Mouse (Mus musculus) neutrophil, adult 5-6 weeks (primary cell): ENCODE measurements around the gene Uba6. TPM values are rescaled to one million over a fixed set of nuclear protein-coding genes. Genes with fewer than 3 reads are reported as not detected.

Experiments
- ATAC-seq: fragments of 151-379, 151-347 bp; 2 replicates; pipeline ENCODE4 v1.8.0; 2017; ENCODE audit warnings: mild to moderate bottlenecking, moderate TSS enrichment; ENCODE audit not compliant: insufficient number of reproducible peaks, poor library complexity, low FRiP score, severe bottlenecking; ENCODE audit errors: extremely low read depth
- total RNA-seq: library from RNA; stranded (forward); fragments of 200-1000 nt; gene quantifications from 2 replicates; pipeline ENCODE4 v1.2.3, GENCODE M21; 2017

The Uba6 gene
- total RNA-seq, 1 experiment from 2014 or later, result 21.9 TPM

DNA sequence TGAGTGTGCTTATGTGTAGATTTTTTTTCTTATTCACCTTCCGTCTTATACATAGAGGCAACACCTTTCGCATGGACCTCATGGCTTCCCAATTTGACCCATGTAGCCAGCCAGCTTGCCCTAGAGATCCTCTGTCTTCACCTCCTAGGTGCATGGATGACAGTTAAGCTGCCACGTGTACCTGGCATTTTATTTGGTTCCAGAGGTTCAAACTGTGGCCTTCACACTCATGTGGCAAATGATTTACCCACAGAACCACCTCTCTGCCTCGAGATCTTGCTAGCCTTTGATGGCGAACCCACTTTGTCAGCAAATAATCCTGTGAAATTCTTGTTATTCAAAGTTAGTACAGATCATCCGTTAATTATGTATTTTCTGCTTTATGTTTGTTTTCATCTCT is 88.6 kb downstream of the Uba6 start:
- no peak for ATAC-seq

DNA sequence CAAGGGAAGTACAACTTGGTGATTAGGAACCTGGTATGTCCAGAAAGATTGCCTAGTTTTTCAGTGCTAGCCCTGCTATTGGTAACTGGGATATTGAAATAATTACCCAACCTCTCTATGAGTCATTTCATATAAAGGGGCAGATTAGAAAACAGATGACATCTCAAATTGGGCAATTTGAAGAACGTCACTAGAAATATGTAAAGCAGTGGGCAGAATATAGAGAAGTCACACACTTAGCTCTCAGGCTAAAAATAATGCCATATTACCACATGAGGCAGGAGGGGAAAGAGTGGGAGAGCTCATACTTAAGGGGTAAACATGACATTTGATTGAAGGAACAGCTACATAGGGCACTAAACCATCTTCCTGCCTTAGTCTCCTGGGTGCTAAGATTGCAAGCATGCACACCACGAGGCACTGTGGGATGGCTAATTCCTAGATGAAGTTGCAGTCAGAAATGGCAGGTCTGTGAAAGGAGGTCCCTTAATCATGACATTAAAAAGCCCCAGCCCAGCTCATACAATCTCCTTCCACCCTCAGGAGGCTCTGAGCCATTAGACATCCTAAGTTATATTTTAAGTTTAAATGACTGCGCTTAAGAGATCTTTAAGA is 93.8 kb downstream of the Uba6 start:
- peak; percentile 89 for ATAC-seq

DNA sequence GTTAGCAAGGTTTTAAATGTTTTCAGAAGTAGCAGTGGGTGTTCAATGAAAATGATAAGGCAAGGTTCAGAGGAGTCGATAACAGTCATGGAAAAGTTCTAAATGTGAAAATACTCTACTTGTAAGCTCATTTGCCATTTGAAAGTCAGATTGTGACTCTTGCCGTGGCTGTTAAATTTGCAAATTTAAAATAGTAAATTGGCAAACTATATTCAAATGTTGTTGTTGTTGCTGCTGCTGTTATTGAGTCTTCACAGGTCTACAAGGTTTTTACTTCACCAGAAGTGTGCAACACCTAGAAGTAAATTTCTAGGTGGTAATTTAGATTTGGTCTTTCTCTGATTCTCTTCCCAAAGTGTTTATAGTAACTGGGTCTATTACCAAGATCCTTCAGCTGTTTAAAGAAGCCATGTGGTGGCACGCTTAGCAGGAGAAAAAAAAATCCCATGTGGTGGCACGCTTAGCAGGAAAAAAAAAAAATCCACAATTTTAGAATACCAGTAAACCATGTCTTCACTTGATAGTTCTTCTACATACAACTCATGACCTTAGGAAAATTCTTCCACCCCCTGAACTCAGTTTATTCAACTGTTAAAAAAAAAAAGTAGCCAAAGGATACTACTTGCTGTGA is 99.7 kb downstream of the Uba6 start:
- no peak for ATAC-seq

DNA sequence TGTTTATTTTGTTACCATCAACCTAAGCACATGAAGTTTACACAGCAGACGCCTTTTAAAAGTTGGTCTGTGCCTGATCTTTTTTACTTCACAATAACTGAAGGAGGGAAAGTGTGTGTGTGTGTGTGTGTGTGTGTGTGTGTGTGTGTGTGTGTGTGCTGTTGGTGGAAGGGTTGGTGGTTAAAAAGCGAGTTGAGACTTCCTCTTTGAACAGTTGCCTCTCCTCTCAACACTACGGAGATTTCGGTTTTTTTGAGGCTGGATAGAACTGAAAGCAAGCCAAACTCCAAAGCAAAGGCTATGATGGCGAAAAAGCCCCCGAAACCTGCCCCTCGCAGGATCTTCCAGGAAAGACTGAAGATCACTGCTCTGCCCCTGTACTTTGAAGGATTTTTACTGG is 101.1 kb downstream of the Uba6 start, which contains the start of gene Stap1:
Stap1 (plus strand) TSS at position 209 of the 400 bp plus-strand sequence.
- ATAC-seq, result peak; percentile 79

DNA sequence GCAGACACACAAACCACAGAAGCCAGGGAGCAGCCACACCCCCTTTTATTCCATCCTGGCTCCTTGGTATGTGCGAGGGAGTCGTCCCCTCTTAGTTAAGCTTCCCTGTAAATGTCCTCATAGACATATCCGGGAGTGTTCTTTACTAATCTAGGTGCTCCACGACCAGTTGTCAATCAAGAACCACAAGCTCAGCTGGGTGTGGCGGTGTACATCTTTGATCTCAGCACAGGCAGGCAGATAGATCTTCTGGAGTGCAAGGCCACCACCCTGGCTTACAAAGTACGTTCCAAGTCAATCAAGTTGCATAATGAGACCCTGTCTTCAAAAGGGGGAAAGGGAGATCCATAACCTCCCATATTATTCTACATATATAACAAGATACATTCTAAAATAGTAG is 103.5 kb downstream of the Uba6 start:
- no peak for ATAC-seq

DNA sequence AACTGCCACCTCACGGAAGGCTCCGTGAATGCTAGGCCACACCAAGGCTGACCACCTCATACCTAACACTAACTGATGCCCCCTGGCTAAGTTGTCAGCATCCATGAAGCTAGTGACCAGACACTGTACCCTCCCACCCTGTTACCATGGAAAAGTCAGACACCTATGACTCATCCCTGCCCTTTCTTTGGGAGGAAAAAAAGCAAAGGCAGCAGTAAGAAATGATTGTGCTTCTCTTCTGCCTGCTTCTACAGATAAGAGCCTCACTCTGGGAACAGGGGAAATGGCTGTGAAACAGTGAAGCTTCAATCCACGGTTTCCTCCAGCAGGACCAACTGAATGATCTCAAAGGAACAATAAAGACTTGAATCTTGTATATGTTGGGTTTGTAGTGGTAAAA is 104.2 kb downstream of the Uba6 start:
- no peak for ATAC-seq

DNA sequence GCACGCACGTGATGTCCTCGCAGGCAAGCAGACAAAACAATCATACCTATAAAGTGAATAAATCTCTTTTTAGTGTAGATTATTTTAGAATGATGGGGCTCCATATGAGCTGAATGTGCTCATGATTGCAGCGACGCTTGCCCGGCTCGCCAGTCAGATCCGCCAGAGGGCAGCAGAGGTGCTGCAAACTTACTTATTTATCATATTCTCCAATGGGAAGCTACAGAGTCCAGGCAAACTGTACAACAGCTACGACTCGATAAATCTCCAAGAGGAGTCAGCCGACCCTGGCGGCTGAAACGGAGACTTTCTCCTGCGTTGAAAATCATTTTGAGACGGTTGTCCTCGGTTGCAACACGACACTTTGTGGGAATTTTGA is 106.1 kb downstream of the Uba6 start:
- ATAC-seq, result peak; percentile 70

DNA sequence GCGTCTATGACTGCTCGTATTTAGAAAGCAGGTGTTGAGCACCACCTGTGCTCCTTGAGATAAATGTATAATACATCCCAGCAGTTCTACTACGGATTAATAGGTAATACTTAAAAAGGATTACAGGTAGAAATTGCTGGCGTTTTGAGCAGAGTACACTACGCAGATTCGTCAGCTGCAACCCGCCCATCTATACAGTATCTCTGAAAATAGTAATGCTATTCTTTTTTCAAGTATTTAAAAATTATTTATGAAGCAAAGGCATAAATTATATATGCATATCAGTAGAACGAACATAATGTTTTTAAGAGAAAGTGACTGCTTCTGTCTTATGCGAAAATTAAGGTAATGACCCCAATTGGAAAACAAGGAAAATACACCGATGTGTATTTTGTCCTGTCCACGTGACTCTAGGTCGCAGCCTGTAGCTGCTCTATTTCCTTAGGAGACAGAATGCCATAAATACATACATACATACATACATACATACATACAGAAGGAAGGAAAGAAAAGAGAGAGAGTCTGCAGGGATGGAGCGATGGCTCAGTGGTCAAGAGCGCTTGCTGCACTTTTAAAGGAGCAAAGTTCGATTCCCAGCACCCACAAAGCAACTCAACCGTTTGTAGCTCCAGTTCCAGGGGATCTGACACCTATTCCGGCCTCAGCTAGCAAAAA is 106.6 kb downstream of the Uba6 start:
- no peak for ATAC-seq

DNA sequence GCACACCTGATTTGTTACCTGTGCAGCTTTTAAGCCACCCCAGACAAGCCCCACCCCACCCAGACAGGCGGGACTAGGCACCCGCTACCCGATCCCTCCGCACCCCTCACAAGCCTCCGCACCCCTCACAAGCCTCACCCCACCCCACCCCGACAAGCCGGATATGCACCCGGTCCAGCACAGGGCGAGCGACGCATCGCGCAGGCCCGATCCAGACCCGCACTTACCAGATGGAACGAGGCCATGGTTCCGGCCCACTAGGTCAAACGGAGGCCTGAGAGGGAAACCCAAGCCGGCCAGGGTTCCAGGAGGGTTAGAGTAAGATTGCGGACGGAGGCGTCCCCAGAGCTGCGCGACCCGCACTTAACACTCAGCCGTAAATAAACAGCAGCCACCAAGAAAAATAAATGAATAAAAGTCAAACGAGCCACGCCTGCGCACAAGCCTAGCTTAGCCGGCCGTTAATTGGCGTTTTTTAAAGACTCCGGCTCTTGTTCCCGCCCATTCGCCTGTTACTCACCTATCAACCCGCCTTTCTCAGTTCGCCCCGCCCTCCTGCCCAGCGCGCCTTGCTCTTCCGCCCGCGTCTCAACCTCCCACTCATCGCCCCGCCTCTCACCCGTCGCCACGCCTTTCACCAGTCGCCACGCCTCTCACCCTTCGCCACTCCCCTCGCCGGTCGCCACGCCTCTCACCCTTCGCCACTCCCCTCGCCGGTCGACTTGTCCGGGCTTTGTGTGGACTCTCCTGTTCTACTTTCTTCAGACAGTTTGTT is 107.3 kb downstream of the Uba6 start, which contains the start of gene Cenpc1:
Cenpc1 (minus strand) TSS at position 483 of the 775 bp plus-strand sequence.
- ATAC-seq, result peak; percentile 91

DNA sequence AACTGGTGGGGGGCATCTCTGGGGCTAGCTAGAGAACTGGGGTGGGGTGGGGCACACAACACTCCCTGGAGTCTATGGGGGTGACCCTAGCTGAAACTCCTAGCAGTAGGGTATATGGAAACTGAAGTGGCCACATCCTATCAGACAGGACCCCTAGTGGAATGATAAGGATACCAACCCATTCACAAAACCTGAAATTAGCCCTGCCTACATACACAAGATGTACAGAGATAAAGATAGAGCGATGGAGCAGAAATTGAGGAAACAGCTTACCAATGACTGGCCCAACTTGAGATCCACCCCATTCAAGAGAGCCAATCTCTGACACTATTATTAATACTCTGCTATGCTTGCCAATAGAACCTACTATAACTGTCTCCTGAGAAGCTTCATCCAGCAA is 109.1 kb downstream of the Uba6 start:
- ATAC-seq, result no peak

Other genes starting within 250 kb of the Uba6 start
- 19.5 and 25.7 TPM in 2 replicates for gene Cenpc1, start 107.2 kb downstream of the Uba6 start, total RNA-seq
- gene Stap1, start 101.1 kb downstream of the Uba6 start, total RNA-seq, result 258 and 269 TPM in 2 replicates
- gene Gnrhr, start 25.1 kb upstream of the Uba6 start, total RNA-seq, result not detected in 2 replicates
- gene Tmprss11c, start 116.5 kb upstream of the Uba6 start, total RNA-seq, result not detected in 2 replicates
- gene Tmprss11d, start 200.6 kb upstream of the Uba6 start, total RNA-seq, result 0.12 TPM in 1 of 2 replicates, not detected in the other